Mouse (Mus musculus) spleen, adult 2 months (tissue): ENCODE results near the gene Asic2.

Experiments
- CTCF ChIP-seq: fragments of 200-500 bp; IDR thresholded peaks from 2 replicates; pipeline ENCODE4 v1.5.1; 2011; ENCODE audit warnings: mild to moderate bottlenecking, inconsistent platforms; ENCODE audit not compliant: insufficient read depth, insufficient read length, insufficient replicate concordance; ENCODE audit errors: extremely low read depth
- POLR2A ChIP-seq: fragments of 200-500 bp; IDR thresholded peaks from 2 replicates; pipeline ENCODE4 v1.6.1; 2011; ENCODE audit warnings: low read depth, low read length, inconsistent platforms

DNA sequence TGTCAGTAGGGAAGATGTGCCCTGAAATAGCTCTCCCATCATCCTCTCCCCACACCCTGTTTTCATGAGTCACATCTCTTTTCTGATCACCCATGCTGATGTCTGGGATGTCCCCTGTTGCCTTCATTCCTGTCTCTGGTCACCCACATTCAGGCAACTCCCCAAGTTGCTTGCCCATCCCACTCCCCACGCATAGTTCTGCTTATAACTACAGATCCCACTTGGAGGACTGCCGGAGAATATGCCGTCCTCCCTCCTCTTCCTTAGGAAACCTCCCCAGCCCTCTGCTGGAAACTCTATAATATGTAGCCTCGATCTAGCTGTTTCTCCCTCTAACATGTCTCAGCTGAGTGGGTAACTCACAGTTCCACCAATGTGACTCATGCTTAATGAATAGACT is 167.4 kb downstream of the Asic2 start:
- TF ChIP-seq CTCF (no peak), POLR2A (no peak)
